Mouse (Mus musculus) limb, embryonic 13.5 days (tissue): ENCODE results near the gene Apopt1. TPM values are rescaled to one million over a fixed set of nuclear protein-coding genes. Genes with fewer than 3 reads are reported as not detected.

Experiments used
- ATAC-seq: fragments of 200-750 bp; cut with Nextera tagmentation; 2 replicates; pipeline ENCODE4 v1.8.0; 2017; ENCODE audit warnings: low read depth, moderate number of reproducible peaks, moderate TSS enrichment; ENCODE audit not compliant: low FRiP score
- H3K27ac ChIP-seq: fragments of 300-500 bp; sonication (generic); 2 replicates; pipeline ENCODE4 v1.5.1; 2015; ENCODE audit warnings: inconsistent platforms, mild to moderate bottlenecking, moderate library complexity
- H3K27me3 ChIP-seq: fragments of 300-500 bp; sonication (generic); 2 replicates; pipeline ENCODE4 v1.6.1; 2015; ENCODE audit warnings: mild to moderate bottlenecking, inconsistent platforms
- H3K36me3 ChIP-seq: fragments of 300-500 bp; sonication (generic); 2 replicates; pipeline ENCODE4 v1.6.1; 2015; ENCODE audit warnings: inconsistent platforms, mild to moderate bottlenecking, moderate library complexity
- H3K4me1 ChIP-seq: fragments of 300-500 bp; sonication (generic); 2 replicates; pipeline ENCODE4 v1.6.1; 2015; ENCODE audit warnings: inconsistent platforms
- H3K4me2 ChIP-seq: fragments of 300-500 bp; sonication (generic); replicated peaks from 2 replicates; pipeline ENCODE4 v1.6.1; 2015; ENCODE audit warnings: inconsistent platforms, mild to moderate bottlenecking, moderate library complexity
- H3K4me3 ChIP-seq: fragments of 300-500 bp; sonication (generic); 2 replicates; pipeline ENCODE4 v1.5.1; 2015; ENCODE audit warnings: moderate library complexity, mild to moderate bottlenecking, inconsistent platforms
- H3K9ac ChIP-seq: fragments of 300-500 bp; sonication (generic); 2 replicates; pipeline ENCODE4 v1.6.1; 2015; ENCODE audit warnings: mild to moderate bottlenecking, inconsistent platforms
- H3K9me3 ChIP-seq: fragments of 300-500 bp; sonication (generic); 2 replicates; pipeline ENCODE4 v1.6.1; 2016; ENCODE audit warnings: inconsistent platforms
- WGBS: fragments of 180-500 bp; shearing (Covaris S2); methylation state at CpG from one replicate; pipeline ENCODE4 v1.1.7; 2015; 5-methylcytosine and 5-hydroxymethylcytosine counted together
- polyA plus RNA-seq: library from polyadenylated mRNA; unstranded; fragments of >200 nt; fragmentation: Nextera tagmentation; extraction: Ambion mirVana; gene quantifications from 2 replicates; pipeline ENCODE4 v1.2.1, GENCODE M21; 2015

The Apopt1 gene
- polyA plus RNA-seq, 1 experiment from 2014 or later: 60.8 TPM

DNA sequence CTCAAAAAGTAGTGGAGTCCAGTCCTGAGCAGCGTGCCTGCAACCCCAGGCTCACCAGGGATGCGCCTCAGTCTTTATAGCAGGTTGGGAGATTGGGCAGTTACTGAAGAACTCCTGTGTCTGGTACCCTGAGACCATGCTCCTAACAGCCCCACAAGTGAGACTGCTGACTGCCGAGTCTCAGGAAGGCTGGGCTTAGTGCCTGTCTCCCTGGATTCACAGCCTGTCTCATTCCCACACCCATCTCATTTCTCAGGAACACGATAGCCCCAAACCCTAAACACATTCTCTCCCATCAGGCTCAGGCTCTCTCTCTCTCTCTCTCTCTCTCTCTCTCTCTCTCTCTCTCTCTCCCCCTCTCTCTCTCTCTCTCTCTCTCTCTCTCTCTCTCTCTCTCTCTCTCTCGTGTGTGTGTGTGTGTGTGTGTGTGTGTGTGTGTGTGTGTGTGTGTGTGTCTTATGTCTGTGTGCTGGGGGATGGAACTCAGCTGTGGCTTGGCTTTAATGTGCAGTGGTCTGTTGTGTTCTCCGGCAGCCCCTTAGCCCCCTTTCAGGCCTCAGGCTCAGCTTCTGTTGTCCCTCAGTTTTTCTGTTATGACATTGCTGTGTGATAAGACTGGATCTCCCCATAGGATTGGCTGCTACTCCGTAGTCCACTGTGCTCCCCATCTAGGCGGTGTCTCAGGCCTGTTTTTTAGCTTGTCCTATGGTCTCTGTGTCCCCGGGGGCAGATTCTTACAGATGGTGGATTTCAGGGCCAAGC, 56.9 kb downstream of the Apopt1 start:
- Histone ChIP-seq H3K4me2 (no peak overlapping the region; the same call in 1 of the 2 replicates), H3K9me3 (no peaks in the 10 kb centered on the region), H3K27ac (peak overlapping the region; percentile 55), H3K4me3 (no peak overlapping the region), H3K36me3 (peaks cover 33% of the 10 kb centered on the region), H3K9ac (no peak overlapping the region), H3K27me3 (no peaks in the 10 kb centered on the region), H3K4me1 (peaks cover 29% of the 10 kb centered on the region)
- ATAC-seq: 0 out of 2 replicates have a peak, but pooled peaks have one; percentile 40
- 66% methylated on average over 8 of the region's 9 CpGs for WGBS

DNA sequence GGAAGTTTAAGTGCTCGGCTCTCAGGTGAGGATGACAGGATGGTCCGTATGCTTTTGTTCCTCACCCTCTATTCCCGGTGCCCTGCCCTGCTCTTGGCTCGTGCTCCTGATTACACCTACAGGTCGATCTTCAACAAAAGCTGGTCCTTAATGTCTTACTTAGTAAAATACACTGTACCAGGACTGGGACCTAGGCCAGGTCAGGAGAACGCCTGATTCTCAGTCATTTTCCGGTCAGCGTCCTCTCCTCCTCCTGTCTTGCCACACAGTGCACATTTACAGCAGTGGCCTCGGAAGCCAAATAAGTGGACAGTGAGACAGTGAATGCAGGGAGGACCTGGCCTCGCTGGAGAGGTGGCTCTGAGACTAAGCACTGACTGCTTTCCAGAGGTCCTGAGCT, 57.6 kb downstream of the Apopt1 start:
- H3K36me3 ChIP-seq: peaks cover 40% of the 10 kb centered on the region
- H3K4me1 ChIP-seq: peaks cover 29% of the 10 kb centered on the region

DNA sequence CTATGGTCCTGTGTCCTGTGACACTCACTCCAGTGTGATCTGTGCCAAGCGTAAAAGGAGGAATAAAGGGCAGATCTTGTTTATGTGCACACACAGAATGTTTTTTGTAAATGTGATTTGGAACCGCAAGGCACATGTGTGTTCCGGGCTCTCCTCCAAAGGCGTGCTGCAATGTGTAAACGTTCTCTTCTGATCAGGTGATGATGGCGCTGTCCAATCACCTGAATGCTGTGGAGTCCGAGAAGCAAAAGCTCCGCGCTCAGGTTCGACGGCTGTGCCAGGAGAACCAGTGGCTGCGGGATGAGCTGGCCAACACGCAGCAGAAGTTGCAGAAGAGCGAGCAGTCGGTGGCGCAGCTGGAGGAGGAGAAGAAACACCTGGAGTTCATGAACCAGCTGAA, 61.1 kb downstream of the Apopt1 start:
- Histone ChIP-seq H3K27ac (no peak overlapping the region), H3K4me1 (peaks cover 8% of the 10 kb centered on the region), H3K9ac (no peak overlapping the region), H3K4me2 (no peak overlapping the region), H3K27me3 (no peaks in the 10 kb centered on the region), H3K9me3 (no peaks in the 10 kb centered on the region), H3K36me3 (peaks cover 73% of the 10 kb centered on the region), H3K4me3 (no peak overlapping the region)
- 88% methylated on average over 16 of the region's 16 CpGs for WGBS
- no peak for ATAC-seq

More for the DNA sequence above, 57.6 kb downstream of the Apopt1 start:
- H3K27me3 ChIP-seq: no peaks in the 10 kb centered on the region
- no peak for ATAC-seq
- no peak overlapping the region for H3K9ac ChIP-seq
- H3K27ac ChIP-seq: no peak overlapping the region
- H3K4me2 ChIP-seq: no peak overlapping the region
- H3K9me3 ChIP-seq: no peaks in the 10 kb centered on the region
- H3K4me3 ChIP-seq: no peak overlapping the region
- 88% methylated on average over 10 of the region's 10 CpGs for WGBS

DNA sequence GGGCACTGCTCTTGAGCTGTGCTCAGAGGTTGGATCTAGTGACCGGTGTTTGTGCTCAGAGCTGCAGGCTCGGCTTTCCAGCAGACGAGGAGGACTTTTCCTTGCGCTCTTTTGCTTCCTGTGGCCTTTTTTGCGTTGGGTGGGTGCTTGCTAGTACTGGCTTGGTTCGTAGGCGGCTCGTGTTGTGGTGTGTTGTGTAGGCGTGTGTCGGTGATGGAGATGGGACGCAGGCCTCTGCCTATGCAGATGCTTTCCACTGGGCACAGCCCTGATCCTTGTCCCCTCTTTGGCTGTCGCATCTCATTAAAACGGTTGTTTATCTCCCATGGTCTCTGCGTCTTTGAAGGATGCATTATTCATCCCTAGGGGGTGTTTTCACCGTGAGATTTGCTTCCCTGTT, 61.8 kb downstream of the Apopt1 start:
- Histone ChIP-seq H3K9me3 (peaks cover 3% of the 10 kb centered on the region; the same call in 1 of the 2 replicates), H3K36me3 (peaks cover 80% of the 10 kb centered on the region), H3K9ac (no peak overlapping the region), H3K27ac (no peak overlapping the region), H3K4me2 (no peak overlapping the region), H3K4me3 (no peak overlapping the region), H3K27me3 (no peaks in the 10 kb centered on the region), H3K4me1 (peaks cover under 1% of the 10 kb centered on the region)
- no peak for ATAC-seq
- WGBS: 84% methylated on average over 15 of the region's 15 CpGs

DNA sequence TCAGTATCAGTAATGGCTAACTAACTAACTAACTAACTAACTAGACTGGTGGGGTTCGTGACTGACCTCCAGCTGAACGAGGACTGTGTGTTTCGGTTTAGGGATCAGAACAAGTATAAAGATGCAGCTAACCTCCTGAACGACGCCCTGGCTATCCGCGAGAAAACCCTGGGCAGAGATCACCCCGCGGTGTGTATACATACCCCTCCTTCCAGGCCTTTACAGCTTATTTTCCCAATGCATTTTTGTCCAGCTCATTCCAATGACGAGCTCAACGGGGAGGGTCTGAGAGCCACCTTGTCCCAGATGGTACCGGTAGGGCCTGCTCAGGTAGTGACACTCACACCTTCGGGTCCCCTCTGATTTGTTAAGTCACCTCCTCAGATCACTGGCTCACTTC, 64.9 kb downstream of the Apopt1 start:
- peaks cover 98% of the 10 kb centered on the region for H3K36me3 ChIP-seq
- H3K9ac ChIP-seq: no peak overlapping the region
- 94% methylated on average over 13 of the region's 13 CpGs for WGBS
- peaks cover 3% of the 10 kb centered on the region; the same call in 1 of the 2 replicates for H3K4me1 ChIP-seq
- H3K4me2 ChIP-seq: no peak overlapping the region
- no peak for ATAC-seq
- H3K4me3 ChIP-seq: no peak overlapping the region
- peaks cover 3% of the 10 kb centered on the region; the same call in 1 of the 2 replicates for H3K9me3 ChIP-seq
- H3K27ac ChIP-seq: no peak overlapping the region
- H3K27me3 ChIP-seq: no peaks in the 10 kb centered on the region

DNA sequence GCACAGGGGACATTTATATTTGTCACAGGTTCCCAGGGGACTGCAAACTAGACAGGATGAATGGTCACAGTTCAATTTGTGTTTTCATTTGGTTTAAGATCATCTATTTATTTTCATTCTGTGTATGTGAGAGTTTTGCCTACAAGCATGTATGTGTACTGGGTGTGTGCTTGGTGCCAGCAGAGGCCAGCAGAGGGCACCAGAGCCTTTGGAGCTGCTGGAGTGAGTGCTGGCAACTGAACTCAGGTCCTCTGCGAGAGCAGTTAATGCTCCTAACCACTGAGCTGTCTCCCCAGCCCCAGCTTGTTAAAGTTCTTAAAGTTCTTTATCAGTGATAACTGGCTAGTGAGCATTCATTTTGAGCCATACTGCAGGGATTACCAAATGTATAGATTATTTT, 66.5 kb downstream of the Apopt1 start:
- Histone ChIP-seq H3K4me1 (peaks cover 7% of the 10 kb centered on the region; the same call in 1 of the 2 replicates), H3K9me3 (peaks cover 3% of the 10 kb centered on the region; the same call in 1 of the 2 replicates), H3K4me2 (no peak overlapping the region), H3K27me3 (no peaks in the 10 kb centered on the region), H3K27ac (no peak overlapping the region), H3K9ac (no peak overlapping the region), H3K4me3 (no peak overlapping the region), H3K36me3 (peaks cover 96% of the 10 kb centered on the region)
- no peak for ATAC-seq
- 81% methylated on average over 1 of the region's 1 CpGs for WGBS

DNA sequence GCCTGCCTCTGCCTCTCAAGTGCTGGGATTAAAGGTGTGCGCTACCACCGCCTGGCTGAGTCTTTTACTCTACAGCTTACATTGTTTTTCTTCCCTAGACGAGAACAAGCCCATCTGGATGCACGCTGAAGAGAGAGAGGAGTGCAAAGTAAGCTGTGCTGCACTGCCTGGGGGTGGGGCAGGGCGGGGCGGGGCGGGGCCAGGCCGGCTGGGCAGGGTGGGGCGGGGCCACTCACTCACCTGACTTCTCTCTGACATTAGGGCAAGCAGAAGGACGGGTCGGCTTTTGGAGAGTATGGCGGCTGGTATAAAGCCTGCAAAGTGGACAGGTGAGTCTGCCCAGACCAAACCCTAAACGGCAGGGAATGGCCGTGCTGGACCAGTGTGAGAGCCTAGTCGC, 72.1 kb downstream of the Apopt1 start:
- ATAC-seq: no peak
- H3K9ac ChIP-seq: no peak overlapping the region
- H3K4me3 ChIP-seq: no peak overlapping the region
- peaks cover 7% of the 10 kb centered on the region; the same call in 1 of the 2 replicates for H3K4me1 ChIP-seq
- H3K9me3 ChIP-seq: no peaks in the 10 kb centered on the region
- no peak overlapping the region for H3K4me2 ChIP-seq
- no peak overlapping the region for H3K27ac ChIP-seq
- peaks cover 97% of the 10 kb centered on the region for H3K36me3 ChIP-seq
- no peaks in the 10 kb centered on the region for H3K27me3 ChIP-seq
- 61% methylated on average over 15 of the region's 15 CpGs for WGBS

DNA sequence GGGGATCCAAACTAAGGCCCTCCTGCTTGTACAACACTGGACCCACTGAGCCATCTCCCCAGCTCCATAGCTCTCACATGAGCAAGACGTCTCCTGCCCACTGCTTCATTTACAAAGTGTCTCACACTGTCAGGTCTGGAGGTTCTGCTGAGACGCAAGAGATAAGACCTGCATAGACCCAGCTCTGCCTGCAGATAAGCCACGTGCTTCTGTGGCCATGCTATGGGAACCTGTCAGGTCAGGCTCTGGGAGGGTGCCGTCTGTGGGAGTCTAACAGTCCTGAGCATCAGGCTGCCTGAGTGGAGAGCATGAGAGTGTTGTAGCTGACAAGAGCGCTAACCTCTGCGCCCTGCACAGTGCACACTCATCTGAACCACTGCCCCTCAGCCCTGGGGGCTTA, 74.0 kb downstream of the Apopt1 start:
- no peak for ATAC-seq
- no peak overlapping the region for H3K4me2 ChIP-seq
- peaks cover 7% of the 10 kb centered on the region; the same call in 1 of the 2 replicates for H3K4me1 ChIP-seq
- no peaks in the 10 kb centered on the region for H3K9me3 ChIP-seq
- WGBS: 92% methylated on average over 6 of the region's 6 CpGs
- no peak overlapping the region for H3K4me3 ChIP-seq
- no peaks in the 10 kb centered on the region for H3K27me3 ChIP-seq
- H3K36me3 ChIP-seq: peaks cover 97% of the 10 kb centered on the region
- no peak overlapping the region for H3K9ac ChIP-seq
- no peak overlapping the region for H3K27ac ChIP-seq

DNA sequence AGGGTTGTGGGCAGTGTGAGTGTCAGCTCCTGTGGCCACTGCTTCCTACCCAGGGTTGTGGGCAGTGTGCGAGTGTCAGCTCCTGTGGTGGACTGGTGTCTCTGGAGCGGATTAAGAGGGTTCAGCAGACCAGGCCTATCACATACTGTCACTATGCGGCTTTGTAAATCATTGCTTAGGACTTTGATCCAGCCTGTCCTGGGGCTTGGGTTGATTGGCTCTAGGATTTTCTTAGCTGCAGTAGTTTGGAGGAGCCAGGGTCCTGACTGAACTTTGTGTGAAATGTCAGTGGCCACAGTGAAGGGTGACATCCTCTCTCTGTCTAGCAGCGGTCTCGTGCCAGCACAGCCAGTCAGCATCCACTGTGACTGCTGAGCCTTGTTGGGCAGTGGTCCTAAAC, 77.0 kb downstream of the Apopt1 start:
- 93% methylated on average over 5 of the region's 5 CpGs for WGBS
- ATAC-seq: no peak
- Histone ChIP-seq H3K27me3 (no peaks in the 10 kb centered on the region), H3K36me3 (peaks cover 98% of the 10 kb centered on the region), H3K9me3 (no peaks in the 10 kb centered on the region), H3K9ac (no peak overlapping the region), H3K27ac (no peak overlapping the region), H3K4me1 (no peaks in the 10 kb centered on the region), H3K4me2 (no peak overlapping the region), H3K4me3 (no peak overlapping the region)

DNA sequence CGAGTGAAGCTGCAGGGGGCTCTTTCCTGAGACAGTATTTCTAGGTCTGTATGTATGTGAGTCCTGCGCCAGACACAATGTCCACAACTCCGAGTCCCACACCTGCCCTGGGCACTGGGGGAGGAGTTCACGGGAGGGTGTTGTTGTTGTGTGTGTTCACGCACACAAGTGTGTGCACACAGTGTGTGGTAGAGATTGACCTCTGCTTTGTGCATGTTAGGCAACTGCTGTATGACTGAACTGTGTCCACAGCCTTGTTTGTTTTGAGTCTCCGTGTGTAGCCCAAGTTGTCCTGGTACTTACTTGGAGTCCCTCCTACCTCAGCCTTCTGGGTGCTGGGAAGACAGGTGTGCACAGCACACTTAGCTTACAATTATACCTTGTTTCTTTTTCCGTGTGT, 77.6 kb downstream of the Apopt1 start:
- H3K9ac ChIP-seq: no peak overlapping the region
- no peaks in the 10 kb centered on the region for H3K4me1 ChIP-seq
- H3K4me3 ChIP-seq: no peak overlapping the region
- no peak for ATAC-seq
- H3K27me3 ChIP-seq: no peaks in the 10 kb centered on the region
- H3K36me3 ChIP-seq: peaks cover 98% of the 10 kb centered on the region
- no peak overlapping the region for H3K4me2 ChIP-seq
- WGBS: 90% methylated on average over 7 of the region's 7 CpGs
- H3K27ac ChIP-seq: no peak overlapping the region
- H3K9me3 ChIP-seq: no peaks in the 10 kb centered on the region

DNA sequence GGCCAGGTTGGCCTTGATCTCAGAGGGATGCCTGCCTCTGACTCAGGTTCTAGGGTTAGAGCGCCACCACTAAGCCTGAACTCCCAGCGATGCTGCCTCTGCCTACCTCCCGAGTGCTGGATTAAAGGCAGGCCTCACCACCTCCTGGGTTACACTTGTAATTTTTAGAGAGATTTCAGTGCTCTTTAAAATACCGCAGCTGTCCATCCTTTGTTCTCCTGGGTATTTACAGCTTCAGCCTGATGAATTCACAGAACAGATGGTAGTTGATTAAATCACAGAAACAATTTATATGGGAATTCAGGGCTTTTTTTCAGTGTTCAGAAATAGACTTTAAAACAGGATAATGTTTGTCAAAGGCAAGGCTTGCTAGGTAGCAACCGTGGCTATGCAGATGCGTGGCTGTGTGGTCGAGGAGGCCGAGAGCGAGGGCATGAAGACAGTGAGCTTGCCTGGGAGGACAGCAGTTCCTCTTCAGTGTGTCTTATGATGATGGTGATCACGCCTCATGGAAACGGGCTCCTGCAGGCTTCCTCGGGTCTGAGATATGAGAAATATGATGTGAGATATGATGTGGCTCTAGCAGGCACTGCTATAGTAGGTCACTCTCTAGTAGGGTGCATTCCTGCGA, 78.5 kb downstream of the Apopt1 start:
- H3K27me3 ChIP-seq: no peaks in the 10 kb centered on the region
- H3K27ac ChIP-seq: no peak overlapping the region
- no peak overlapping the region for H3K9ac ChIP-seq
- no peak for ATAC-seq
- H3K9me3 ChIP-seq: no peaks in the 10 kb centered on the region
- 89% methylated on average over 13 of the region's 13 CpGs for WGBS
- H3K4me3 ChIP-seq: no peak overlapping the region
- no peak overlapping the region for H3K4me2 ChIP-seq
- peaks cover 98% of the 10 kb centered on the region for H3K36me3 ChIP-seq
- no peaks in the 10 kb centered on the region for H3K4me1 ChIP-seq

DNA sequence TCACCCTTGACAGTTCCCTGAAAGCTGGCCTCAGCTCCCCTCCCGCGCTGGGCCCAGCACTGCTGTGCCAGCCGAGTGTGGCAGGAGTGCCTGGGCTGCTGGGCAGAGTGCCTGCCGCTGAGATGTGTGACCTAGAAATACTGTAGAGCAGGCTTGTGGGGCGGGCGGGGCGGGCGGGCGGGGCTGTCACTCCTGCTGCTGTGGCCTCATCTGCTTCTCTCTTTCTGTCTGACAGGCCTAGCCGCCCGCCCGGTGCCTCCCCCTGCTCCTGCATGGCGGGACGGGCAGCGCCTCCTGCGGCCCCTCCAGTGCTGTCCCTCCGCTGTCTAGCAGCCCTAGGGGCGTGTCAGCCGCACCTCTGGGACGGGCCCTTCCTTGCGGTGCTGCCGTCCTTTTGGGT, 81.0 kb downstream of the Apopt1 start:
- peaks cover 97% of the 10 kb centered on the region for H3K36me3 ChIP-seq

More for the DNA sequence above, 81.0 kb downstream of the Apopt1 start:
- no peak overlapping the region for H3K9ac ChIP-seq
- H3K9me3 ChIP-seq: no peaks in the 10 kb centered on the region
- H3K4me3 ChIP-seq: no peak overlapping the region
- WGBS: 81% methylated on average over 22 of the region's 22 CpGs
- no peaks in the 10 kb centered on the region for H3K27me3 ChIP-seq
- no peak overlapping the region for H3K27ac ChIP-seq
- no peaks in the 10 kb centered on the region for H3K4me1 ChIP-seq
- ATAC-seq: no peak
- no peak overlapping the region for H3K4me2 ChIP-seq
